Mouse (Mus musculus): ENCODE data around the gene Ranbp3l.
"Not testable (repeated sequence)": the region's sequence is repeated elsewhere in the genome, so short reads cannot be mapped to it uniquely, and the experiment has no call there.

Ranbp3l gene

DNA sequence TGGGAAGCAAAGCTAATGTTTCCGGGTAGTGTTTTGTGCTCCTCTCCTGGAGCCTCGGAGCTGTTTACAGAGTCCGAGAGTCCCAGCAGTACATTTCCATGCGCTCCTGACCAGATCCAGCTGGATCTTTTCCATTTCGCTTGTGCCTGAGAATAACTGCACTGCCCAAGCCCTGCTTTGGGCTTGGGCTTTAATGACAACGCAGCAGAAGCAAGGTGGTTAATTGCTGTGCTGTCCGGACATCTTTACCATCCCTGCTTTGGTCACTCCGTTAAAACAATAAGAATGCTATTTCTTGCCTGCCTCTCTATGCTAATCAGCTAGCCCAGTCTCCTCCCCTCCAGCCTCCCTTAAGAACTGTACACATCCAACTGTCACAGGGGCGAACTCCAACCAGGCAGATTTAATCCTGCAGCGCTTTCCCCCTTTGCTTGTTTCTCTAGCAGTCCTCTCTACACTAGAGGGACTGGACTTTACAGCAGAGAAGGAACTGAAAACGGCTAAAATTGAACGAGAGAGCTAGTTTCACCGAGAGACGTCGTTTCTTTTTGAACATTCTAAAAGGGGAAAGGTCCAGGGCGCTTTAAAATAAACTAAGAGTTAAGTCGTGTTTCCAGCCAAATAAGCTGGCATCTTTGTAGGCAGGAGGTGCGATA is at the start of gene Ranbp3l:
TSS of gene Ranbp3l (plus strand) at position 377 of the 656 bp plus-strand sequence.
- in situ Hi-C loops (cut with MboI, MseI): no loop called here

DNA sequence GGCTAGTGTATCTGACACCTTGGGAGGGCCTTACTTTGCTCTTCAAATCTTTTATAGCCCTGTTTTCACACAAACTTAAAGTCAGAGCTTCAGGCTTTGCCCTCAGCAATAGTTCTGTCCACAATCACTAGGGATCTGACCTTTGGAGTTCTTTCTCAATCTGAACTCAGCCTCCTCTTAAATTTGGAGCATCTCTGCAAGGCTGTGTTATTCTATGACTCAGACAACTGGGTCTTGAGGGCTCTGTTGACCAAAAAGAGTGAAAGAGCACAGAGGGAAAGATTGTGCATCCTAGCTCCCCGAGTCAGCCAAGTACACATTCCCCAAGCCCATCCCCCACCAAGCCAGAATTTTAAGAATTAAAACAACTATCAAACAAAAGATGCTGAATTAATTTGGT is 37.7 kb upstream of the Ranbp3l start:
- in situ Hi-C loops (cut with MboI, MseI): no loop called here

GRCm38 (mm10) chr15:8936911-8937310 is 30.8 kb upstream of the Ranbp3l start:
- in situ Hi-C loops (cut with MboI, MseI): no loop called here

DNA sequence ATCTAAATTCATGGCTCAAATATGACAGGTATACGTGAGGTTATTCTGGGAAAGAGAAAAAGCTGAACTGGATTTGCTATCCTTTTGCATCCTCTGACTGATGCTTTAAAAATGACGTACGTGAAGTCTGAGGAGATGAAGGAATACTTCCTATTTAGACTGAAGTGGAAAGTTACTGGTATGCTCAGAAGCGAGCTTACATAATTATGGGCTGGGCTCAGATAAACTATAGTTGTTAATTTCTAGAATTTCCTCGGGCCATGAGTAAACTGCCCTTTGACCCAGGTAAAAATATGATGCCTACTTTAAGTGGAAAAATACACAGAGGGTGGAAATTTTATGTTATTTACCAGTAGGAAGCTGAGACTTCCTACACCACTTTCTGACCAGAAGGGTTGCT is 26.9 kb upstream of the Ranbp3l start:
- in situ Hi-C loops (cut with MboI, MseI): no loop called here

GRCm38 (mm10) chr15:8950856-8951255 is 16.9 kb upstream of the Ranbp3l start:
- in situ Hi-C loops (cut with MboI, MseI): no loop called here

- in situ Hi-C loops (cut with MboI, MseI): no loop called here
Observed at GRCm38 (mm10) chr15:8963323-8963722, 4.4 kb upstream of the Ranbp3l start.

- in situ Hi-C loops (cut with MboI, MseI): no loop called here
Observed at GRCm38 (mm10) chr15:8968229-8968595, 463 bp downstream of the Ranbp3l start.

DNA sequence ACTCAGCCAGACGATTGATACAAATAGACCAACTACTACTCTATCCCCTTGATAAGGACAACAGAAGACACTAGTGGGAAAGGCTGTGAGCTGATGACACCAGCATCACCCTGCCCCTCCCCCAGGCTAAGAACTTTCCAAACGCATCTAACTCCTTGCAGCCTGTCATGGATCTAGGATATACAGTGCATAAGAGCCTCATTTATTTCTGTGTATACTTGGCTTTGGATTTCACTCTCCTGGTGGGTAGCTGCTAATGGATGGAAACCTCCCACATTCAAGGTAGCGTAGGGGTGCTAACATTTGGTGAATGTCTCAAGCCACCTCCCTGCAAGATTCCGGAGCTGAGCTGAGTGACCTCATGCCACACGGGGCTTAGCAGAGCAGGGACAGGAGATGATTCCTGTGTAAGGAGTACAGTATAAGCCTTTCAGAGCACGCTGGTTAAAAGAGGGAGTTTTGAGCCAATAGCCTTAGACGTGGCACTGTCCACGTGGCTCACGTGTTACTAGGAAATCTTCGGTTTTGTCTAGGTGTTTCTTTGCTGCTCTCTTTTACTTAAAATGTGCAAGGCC is 1.4 kb downstream of the Ranbp3l start:
- in situ Hi-C loops (cut with MboI, MseI): no loop called here

- in situ Hi-C loops (cut with MboI, MseI): no loop called here
Observed at GRCm38 (mm10) chr15:8991211-8991610, 23.5 kb downstream of the Ranbp3l start.

DNA sequence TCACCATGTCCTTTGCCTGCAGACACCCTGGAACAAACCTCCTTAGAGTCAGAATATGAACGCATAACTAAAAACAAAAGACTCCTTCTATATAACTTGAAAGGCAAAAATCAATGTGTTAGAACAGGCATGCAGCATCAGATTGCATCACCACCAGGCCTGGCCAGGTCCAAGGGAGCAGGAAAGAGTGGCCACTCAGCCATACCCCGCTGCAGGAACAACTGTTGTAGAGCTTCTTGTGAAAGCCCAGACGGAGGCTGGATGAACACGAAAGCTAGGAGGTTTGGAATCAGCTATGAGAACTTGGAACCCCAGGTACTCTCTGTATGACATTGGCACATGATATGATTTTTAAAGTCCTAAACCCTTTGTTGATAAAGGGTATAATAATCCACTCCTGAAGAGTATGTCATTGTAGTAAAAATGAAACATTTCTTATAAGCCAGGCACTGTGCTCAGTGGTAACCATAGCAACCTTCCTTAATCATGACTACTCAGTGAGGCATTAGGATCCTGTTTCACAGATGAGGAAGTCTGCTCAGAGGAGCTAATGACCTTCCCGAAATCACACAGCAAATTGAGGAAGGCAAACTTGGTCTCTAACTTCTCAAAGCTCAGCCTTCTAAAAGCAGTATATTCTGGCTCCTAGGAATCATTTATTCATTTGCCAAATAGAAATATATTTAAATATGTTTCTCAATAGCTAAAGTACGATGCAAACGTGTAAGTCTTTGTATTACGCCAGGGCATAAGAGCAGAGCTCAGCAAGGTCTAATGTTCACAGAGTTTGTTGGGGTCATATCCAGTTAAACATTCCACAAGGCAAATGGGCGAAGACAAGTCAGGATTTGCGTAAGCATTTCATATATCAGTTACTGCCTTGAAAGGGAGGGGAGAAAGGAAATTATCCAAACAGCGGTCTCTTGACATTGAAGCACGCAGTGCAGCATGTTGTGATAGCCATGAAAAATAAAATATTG is 24.4 kb downstream of the Ranbp3l start:
- in situ Hi-C loops (cut with MboI, MseI): no loop called here

DNA sequence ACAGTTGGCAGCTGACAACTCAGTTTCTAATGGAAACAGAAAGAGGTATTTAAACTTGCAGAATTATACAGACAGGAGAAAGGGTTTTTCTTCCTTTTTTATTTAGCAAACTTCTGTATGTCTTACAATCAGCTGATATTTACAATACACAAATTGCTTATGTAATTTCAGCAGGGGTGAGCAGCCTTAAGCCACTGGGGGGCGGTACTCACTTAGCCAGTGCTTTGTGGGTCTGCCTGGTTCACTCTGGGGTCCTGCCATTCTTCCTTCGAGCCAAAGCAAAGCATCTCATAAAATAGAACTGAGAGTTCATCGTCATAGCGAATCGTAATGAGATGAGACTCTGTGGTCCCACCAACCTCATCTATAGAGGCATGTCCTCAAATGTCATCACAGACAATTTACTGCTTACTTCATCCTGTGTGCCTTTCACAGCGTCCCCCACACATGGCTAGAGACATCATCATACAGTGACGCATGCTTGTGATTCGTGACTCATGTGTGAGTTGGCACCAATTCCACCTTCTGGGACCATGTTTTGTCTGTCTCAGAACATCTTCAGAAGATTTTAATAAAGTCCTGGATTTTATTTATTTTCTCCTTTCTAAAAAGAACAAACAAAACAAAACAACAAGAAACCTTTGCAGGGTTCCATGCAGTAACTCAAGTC is 27.0 kb downstream of the Ranbp3l start:
- in situ Hi-C loops (cut with MboI, MseI): no loop called here

DNA sequence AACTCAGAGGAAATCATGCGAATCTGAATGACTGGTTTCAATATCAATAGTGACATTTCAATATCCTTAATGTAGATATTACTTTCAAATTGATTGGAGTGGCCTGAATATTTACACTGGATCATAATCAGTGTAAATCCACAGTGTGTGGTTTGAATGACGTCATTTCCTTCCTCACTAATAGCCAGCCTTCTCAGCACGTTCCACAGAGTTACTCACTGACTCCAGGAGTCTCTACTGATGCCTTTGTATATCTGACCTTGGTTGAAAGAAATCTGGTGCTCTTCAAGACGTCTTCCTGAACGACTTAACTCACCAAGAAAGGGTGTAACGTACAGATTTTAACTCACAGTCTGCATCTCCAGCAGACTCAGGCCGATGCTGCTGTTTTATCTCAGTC is 27.7 kb downstream of the Ranbp3l start:
- in situ Hi-C loops (cut with MboI, MseI): no loop called here

- in situ Hi-C loops (cut with MboI, MseI): loop anchor here (10.0 kb wide), 1 partner anchor 368 kb away; no protein-coding TSS in a partner anchor
Observed at GRCm38 (mm10) chr15:9002762-9003161, 35.0 kb downstream of the Ranbp3l start.

- in situ Hi-C loops (cut with MboI, MseI): loop anchor here (5.0 to 10.0 kb wide), 2 partner anchors 48 to 374 kb away; no protein-coding TSS in a partner anchor
Observed at GRCm38 (mm10) chr15:9009196-9009595, 41.4 kb downstream of the Ranbp3l start.

- in situ Hi-C loops (cut with MboI, MseI): no loop called here
Observed at GRCm38 (mm10) chr15:9014541-9014940, 46.8 kb downstream of the Ranbp3l start.

GRCm38 (mm10) chr15:9015496-9015895 is 47.7 kb downstream of the Ranbp3l start:
- in situ Hi-C loops (cut with MboI, MseI): not testable (repeated sequence)

DNA sequence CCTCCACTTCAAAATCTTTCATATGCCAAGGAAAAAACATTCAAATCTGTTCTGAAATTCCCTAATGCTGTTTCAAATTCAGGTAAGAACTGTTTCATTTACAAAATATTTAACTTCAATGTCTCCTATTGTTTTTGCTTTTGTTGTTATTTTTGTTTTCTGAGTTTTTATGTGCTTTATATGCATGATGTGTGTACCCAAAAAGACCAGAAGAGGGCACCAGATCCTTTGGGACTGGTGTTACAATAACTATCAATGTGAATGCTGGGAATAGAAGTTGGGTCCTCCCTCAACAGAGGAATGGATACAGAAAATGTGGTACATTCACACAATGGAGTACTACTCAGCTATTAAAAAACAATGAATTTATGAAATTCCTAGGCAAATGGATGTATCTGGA is 88.0 kb downstream of the Ranbp3l start:
- in situ Hi-C loops (cut with MboI, MseI): loop anchor here (5.0 kb wide), 1 partner anchor 48 kb away; no protein-coding TSS in a partner anchor

DNA sequence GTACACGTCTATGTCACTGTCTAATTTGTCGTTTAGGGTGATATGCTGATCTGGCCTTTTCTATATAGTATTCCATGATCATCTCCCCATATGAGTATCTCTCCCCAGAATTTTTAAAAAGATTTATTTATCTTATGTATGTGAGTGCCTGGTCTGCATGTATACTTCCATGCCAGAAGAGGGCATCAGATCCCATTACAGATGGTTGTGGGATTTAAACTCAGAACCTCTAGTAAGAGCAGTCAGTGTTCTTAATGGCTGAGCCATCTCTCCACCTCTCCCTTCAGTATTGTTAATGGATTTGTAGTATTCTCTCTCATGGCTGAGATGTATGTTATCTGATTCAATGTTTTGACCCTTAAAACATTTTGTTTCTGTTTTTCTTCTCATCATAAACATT is 92.1 kb downstream of the Ranbp3l start:
- in situ Hi-C loops (cut with MboI, MseI): loop anchor here (5.0 kb wide), 1 partner anchor 53 kb away; no protein-coding TSS in a partner anchor

- in situ Hi-C loops (cut with MboI, MseI): no loop called here
Observed at GRCm38 (mm10) chr15:9061150-9061882, 93.6 kb downstream of the Ranbp3l start.

- in situ Hi-C loops (cut with MboI, MseI): no loop called here
Observed at GRCm38 (mm10) chr15:9068881-9069280, 101.1 kb downstream of the Ranbp3l start.

GRCm38 (mm10) chr15:9070353-9070752 is 102.6 kb downstream of the Ranbp3l start:
- in situ Hi-C loops (cut with MboI, MseI): loop anchor here (5.0 kb wide), 1 partner anchor 67 kb away; no protein-coding TSS in a partner anchor
